ENCODE assay signal across 33 mouse cellular contexts in genomic region chr13:99016696-99017095, GRCm38 (mm10). TPM values are rescaled to one million over a fixed set of nuclear protein-coding genes. Genes with fewer than 3 reads are reported as not detected.
A peak's percentile ranks its signal among the peaks of the same experiment; 100 is the strongest.
DNase-seq lines count a peak whose midpoint lies in the region; ATAC-seq and TF ChIP-seq lines count a peak whose summit lies in the region.
"Had no signal": no experiment of that assay in that cellular context is flagged by ENCODE, and none has a peak within 500 bp of the region (broad histone marks: within the 10 kb centered on the region; RNA-seq: fewer than 3 reads in every experiment).

No protein-coding gene starts in this region.

- no peak for TF ChIP-seq POLR2A in heart, adult 2 months (IDR thresholded peaks at IDR 0.05; ENCODE audit: insufficient read depth, low read depth, low read length)

- no peak overlapping the region for H3K4me3 ChIP-seq in heart, adult 2 months
- no peak overlapping the region for H3K4me3 ChIP-seq in liver, embryonic 12.5 days
- no peak overlapping the region for H3K4me3 ChIP-seq in liver, embryonic 11.5 days (ENCODE audit: low read depth, low read length)
- H3K4me3 ChIP-seq in liver, embryonic 13.5 days (replicated peaks) = no peak overlapping the region
- H3K4me3 ChIP-seq: embryonic facial prominence, embryonic 13.5 days; embryonic facial prominence, embryonic 15.5 days; erythroblast, embryonic 14.5 days; forebrain, embryonic 10.5 days; forebrain, embryonic 12.5 days had no signal

- no peak overlapping the region for H3K9ac ChIP-seq in heart, adult 2 months (ENCODE audit: low read depth, low read length)
- no peak overlapping the region for H3K9ac ChIP-seq in liver, embryonic 12.5 days
- H3K9ac ChIP-seq in liver, embryonic 11.5 days (ENCODE audit: low read depth, low read length) = no peak overlapping the region
- H3K9ac ChIP-seq in liver, embryonic 13.5 days = no peak overlapping the region
- H3K9ac ChIP-seq: embryonic facial prominence, embryonic 13.5 days; embryonic facial prominence, embryonic 15.5 days; forebrain, embryonic 12.5 days had no signal

- no peaks in the 10 kb centered on the region for H3K27me3 ChIP-seq in heart, adult 2 months (ENCODE audit: control insufficient read depth, insufficient read depth, low read length)
- no peaks in the 10 kb centered on the region for H3K27me3 ChIP-seq in liver, embryonic 12.5 days (replicated peaks)
- H3K27me3 ChIP-seq in liver, embryonic 11.5 days (replicated peaks; ENCODE audit: control insufficient read depth, insufficient read depth, low read length) = no peaks in the 10 kb centered on the region
- H3K27me3 ChIP-seq in liver, embryonic 13.5 days = no peaks in the 10 kb centered on the region
- H3K27me3 ChIP-seq: CH12.LX; embryonic facial prominence, embryonic 13.5 days; embryonic facial prominence, embryonic 15.5 days; forebrain, embryonic 12.5 days; Patski had no signal

- TF ChIP-seq CTCF in heart, adult 2 months (IDR thresholded peaks at IDR 0.05) = no peak

- H3K79me2 ChIP-seq in heart, adult 2 months (replicated peaks; ENCODE audit: control insufficient read depth, insufficient read depth, low read length) = no peaks in the 10 kb centered on the region

- H3K4me1 ChIP-seq in heart, adult 2 months (ENCODE audit: control insufficient read depth, insufficient read depth, low read length) = no peaks in the 10 kb centered on the region
- H3K4me1 ChIP-seq in liver, embryonic 12.5 days = peaks cover 48% of the 10 kb centered on the region
- peaks cover 12% of the 10 kb centered on the region for H3K4me1 ChIP-seq in liver, embryonic 11.5 days (replicated peaks; ENCODE audit: control insufficient read depth, insufficient read depth, low read length)
- peaks cover 48% of the 10 kb centered on the region for H3K4me1 ChIP-seq in liver, embryonic 13.5 days (replicated peaks)
- H3K4me1 ChIP-seq: embryonic facial prominence, embryonic 13.5 days; embryonic facial prominence, embryonic 15.5 days had no signal

- H3K36me3 ChIP-seq in heart, adult 2 months (ENCODE audit: control insufficient read depth, insufficient read depth, low read length) = peaks cover 3% of the 10 kb centered on the region; the same call in 1 of the 2 replicates
- no peaks in the 10 kb centered on the region for H3K36me3 ChIP-seq in liver, embryonic 12.5 days
- H3K36me3 ChIP-seq in liver, embryonic 11.5 days (ENCODE audit: control insufficient read depth, insufficient read depth, low read length) = no peaks in the 10 kb centered on the region
- no peaks in the 10 kb centered on the region for H3K36me3 ChIP-seq in liver, embryonic 13.5 days
- H3K36me3 ChIP-seq: embryonic facial prominence, embryonic 13.5 days; embryonic facial prominence, embryonic 15.5 days; forebrain, embryonic 10.5 days; forebrain, embryonic 12.5 days; G1E had no signal

- no peaks in the 10 kb centered on the region for H3K9me3 ChIP-seq in liver, embryonic 12.5 days (replicated peaks)
- no peaks in the 10 kb centered on the region for H3K9me3 ChIP-seq in liver, embryonic 11.5 days (ENCODE audit: control insufficient read depth, low read length)
- no peaks in the 10 kb centered on the region for H3K9me3 ChIP-seq in liver, embryonic 13.5 days (replicated peaks)
- H3K9me3 ChIP-seq: embryonic facial prominence, embryonic 13.5 days; embryonic facial prominence, embryonic 15.5 days; forebrain, embryonic 10.5 days; forebrain, embryonic 12.5 days; G1E had no signal

- no peak for ATAC-seq in liver, embryonic 12.5 days
- ATAC-seq in liver, embryonic 11.5 days (replicated peaks; ENCODE audit: low FRiP score) = no peak
- ATAC-seq in liver, embryonic 13.5 days (ENCODE audit: low read depth) = no peak
- ATAC-seq: activated CD4-positive, CD25-positive, alpha-beta regulatory T cell, adult 4 months; CD4-positive, CD25-positive, alpha-beta regulatory T cell, adult 4 months; forebrain, embryonic 14.5 days; forebrain, embryonic 16.5 days; Patski had no signal

- H3K27ac ChIP-seq in heart, adult 2 months = no peak overlapping the region
- H3K27ac ChIP-seq in liver, embryonic 12.5 days = 0 out of 2 replicates have a peak overlapping the region, but pooled peaks have one; percentile 51
- no peak overlapping the region for H3K27ac ChIP-seq in liver, embryonic 11.5 days (ENCODE audit: low read depth, low read length)
- peak overlapping the region; percentile 61; the same call in 1 of the 2 replicates for H3K27ac ChIP-seq in liver, embryonic 13.5 days
- H3K27ac ChIP-seq: embryonic facial prominence, embryonic 13.5 days; embryonic facial prominence, embryonic 15.5 days; forebrain, embryonic 10.5 days; forebrain, embryonic 12.5 days had no signal

- no peak for TF ChIP-seq EP300 in heart, adult 2 months (IDR thresholded peaks at IDR 0.05; ENCODE audit: insufficient read depth, low read depth, low read length)

- intact Hi-C loops in heart, adult 2 months (cut with DNase I) = no loop called here

- DNase-seq in heart, adult 11 months = peak; percentile 64
- DNase-seq in heart, adult 2 months = no peak
- DNase-seq in liver, embryonic 11.5 days (ENCODE audit: low spot score) = no peak
- DNase-seq in R1 (ENCODE audit: low read depth, low spot score) = peak; percentile 92
- no peak for DNase-seq in liver, embryonic 13.5 days
- DNase-seq in ovary, postnatal 36 days (ENCODE audit: low spot score) = no peak
- DNase-seq in lung, postnatal 10 days = no peak
- DNase-seq: adrenal gland, adult 8-10 months; adrenal gland, postnatal 14 days; adrenal gland, postnatal 36 days; B cell, adult 2 months; cerebellum, adult 11-12 months; cerebellum, adult 2 months; cerebellum, adult 9-10 months; cerebellum, postnatal 10 days; cerebellum, postnatal 25 days; embryo, embryonic 11 days had no signal

- 83% methylated on average over 4 of the region's 4 CpGs for WGBS in heart, adult 2 months
- WGBS in liver, embryonic 12.5 days (ENCODE audit: insufficient replicate concordance) = 53% methylated on average over 4 of the region's 4 CpGs
- 61% methylated on average over 4 of the region's 4 CpGs for WGBS in liver, embryonic 11.5 days
- WGBS in liver, embryonic 13.5 days (ENCODE audit: insufficient replicate concordance) = 60% methylated on average over 4 of the region's 4 CpGs

- H3K4me2 ChIP-seq in liver, embryonic 12.5 days = no peak overlapping the region
- no peak overlapping the region for H3K4me2 ChIP-seq in liver, embryonic 11.5 days
- no peak overlapping the region for H3K4me2 ChIP-seq in liver, embryonic 13.5 days
- H3K4me2 ChIP-seq: embryonic facial prominence, embryonic 13.5 days; embryonic facial prominence, embryonic 15.5 days; forebrain, embryonic 12.5 days had no signal

RNA-seq across cellular contexts. Expression of gene 1700024P04Rik, which starts 32.3 kb away (rescaled TPM):
- not detected for total RNA-seq in heart, adult 2 months (2021)
- polyA plus RNA-seq in heart, adult 2 months (2012; rRNA removed) = not detected in 2 replicates
- polyA plus RNA-seq in liver, embryonic 12.5 days (2016; fragmentation: Nextera tagmentation; extraction: Ambion mirVana) = not detected in 2 replicates
- polyA plus RNA-seq in liver, embryonic 11.5 days (2014; fragmentation: Nextera tagmentation; extraction: Ambion mirVana) = not detected in 2 replicates
- not detected in 2 replicates for polyA plus RNA-seq in liver, embryonic 13.5 days (2015; fragmentation: Nextera tagmentation; extraction: Ambion mirVana)
- total RNA-seq: adrenal gland, adult 18-20 months; adrenal gland, adult 8-10 months; adrenal gland, postnatal 14 days; adrenal gland, postnatal 36 days; CH12.LX; common myeloid progenitor, adult 5-6 weeks; G1E had no signal
- polyA plus RNA-seq: activated CD4-positive, CD25-positive, alpha-beta regulatory T cell, adult 4 months; CD4-positive, CD25-positive, alpha-beta regulatory T cell, adult 4 months; cerebellum, adult 2 months; embryonic facial prominence, embryonic 11.5 days; embryonic facial prominence, embryonic 13.5 days; embryonic facial prominence, embryonic 15.5 days; erythroblast, embryonic 14.5 days; forebrain, embryonic 10.5 days; forebrain, embryonic 12.5 days; forebrain, embryonic 14.5 days; forebrain, embryonic 16.5 days; G1E; Patski had no signal

Comparison
In these comparisons a context has a peak if more than half of its experiments do, and no peak if none do; other contexts are left out.
1. DNase-seq: peak in heart, adult 11 months (single experiment) and R1 (single experiment); none in heart, adult 2 months (0 of 2), liver, embryonic 11.5 days (single experiment), liver, embryonic 13.5 days (single experiment), ovary, postnatal 36 days (single experiment) and lung, postnatal 10 days (single experiment).
2. H3K27ac ChIP-seq: peak in liver, embryonic 12.5 days (single experiment) and liver, embryonic 13.5 days (single experiment); none in heart, adult 2 months (single experiment) and liver, embryonic 11.5 days (single experiment).